Mouse (Mus musculus) neural tube, embryonic 11.5 days (tissue): ENCODE measurements around the gene Ankrd44. TPM values are rescaled to one million over a fixed set of nuclear protein-coding genes. Genes with fewer than 3 reads are reported as not detected.

Source experiments
- ATAC-seq: fragments of 200-750 bp; cut with Nextera tagmentation; 2 replicates; pipeline ENCODE4 v1.8.0; 2017; ENCODE audit warnings: moderate number of reproducible peaks, mild to moderate bottlenecking, moderate TSS enrichment, moderate library complexity; ENCODE audit not compliant: insufficient read depth, low FRiP score, low TSS enrichment
- DNase-seq: peaks from one replicate; pipeline ENCODE4 v3.0.0-alpha.2; 2015; ENCODE audit warnings: low spot score
- H3K27ac ChIP-seq: fragments of 300-500 bp; sonication (generic); 2 replicates; pipeline ENCODE4 v1.5.1; 2014; ENCODE audit warnings: low read depth, mild to moderate bottlenecking, low read length
- H3K27me3 ChIP-seq: fragments of 300-500 bp; sonication (generic); 2 replicates; pipeline ENCODE4 v1.6.1; 2014; ENCODE audit warnings: mild to moderate bottlenecking, low read length, mixed read lengths; ENCODE audit not compliant: control insufficient read depth, insufficient read depth
- H3K36me3 ChIP-seq: fragments of 300-500 bp; sonication (generic); 2 replicates; pipeline ENCODE4 v1.6.1; 2014; ENCODE audit warnings: mild to moderate bottlenecking, low read length, moderate library complexity, mixed read lengths; ENCODE audit not compliant: control insufficient read depth, insufficient read depth
- H3K4me1 ChIP-seq: fragments of 300-500 bp; sonication (generic); 2 replicates; pipeline ENCODE4 v1.6.1; 2014; ENCODE audit warnings: low read length, mixed read lengths; ENCODE audit not compliant: control insufficient read depth, insufficient read depth
- H3K4me2 ChIP-seq: fragments of 300-500 bp; sonication (generic); 2 replicates; pipeline ENCODE4 v1.6.1; 2014; ENCODE audit warnings: low read depth, mild to moderate bottlenecking, moderate library complexity
- H3K4me3 ChIP-seq: fragments of 300-500 bp; sonication (generic); 2 replicates; pipeline ENCODE4 v1.5.1; 2014; ENCODE audit warnings: low read depth, low read length
- H3K9ac ChIP-seq: fragments of 300-500 bp; sonication (generic); 2 replicates; pipeline ENCODE4 v1.6.1; 2014; ENCODE audit warnings: mild to moderate bottlenecking, low read length
- H3K9me3 ChIP-seq: fragments of 300-500 bp; sonication (generic); 2 replicates; pipeline ENCODE4 v1.6.1; 2016; ENCODE audit warnings: low read length; ENCODE audit not compliant: control insufficient read depth
- WGBS: fragments of 180-500 bp; shearing (Covaris S2); extraction: QIAGEN DNeasy Blood & Tissue Kit; methylation state at CpG from one replicate; pipeline ENCODE4 v1.1.7; 2014; 5-methylcytosine and 5-hydroxymethylcytosine counted together
- polyA plus RNA-seq: library from polyadenylated mRNA; unstranded; fragments of >200 nt; fragmentation: Nextera tagmentation; extraction: Ambion mirVana; gene quantifications from 2 replicates; pipeline ENCODE4 v1.2.1, GENCODE M21; 2014

The Ankrd44 gene
- polyA plus RNA-seq, 1 experiment from 2014 or later = 13.3 TPM

- DNase-seq (no peak), ATAC-seq (no peak)
- H3K4me1 ChIP-seq = no peaks in the 10 kb centered on the region
- H3K9ac ChIP-seq = no peak overlapping the region
- no peaks in the 10 kb centered on the region for H3K36me3 ChIP-seq
- no peak overlapping the region for H3K4me3 ChIP-seq
- no peaks in the 10 kb centered on the region for H3K9me3 ChIP-seq
- H3K4me2 ChIP-seq = no peak overlapping the region
- no peak overlapping the region for H3K27ac ChIP-seq
- no peaks in the 10 kb centered on the region for H3K27me3 ChIP-seq
- 94% methylated on average over 1 of the region's 1 CpGs for WGBS
These were observed 54.9 kb downstream of the Ankrd44 start for GRCm38 (mm10) chr1:54871321-54871720.

DNA sequence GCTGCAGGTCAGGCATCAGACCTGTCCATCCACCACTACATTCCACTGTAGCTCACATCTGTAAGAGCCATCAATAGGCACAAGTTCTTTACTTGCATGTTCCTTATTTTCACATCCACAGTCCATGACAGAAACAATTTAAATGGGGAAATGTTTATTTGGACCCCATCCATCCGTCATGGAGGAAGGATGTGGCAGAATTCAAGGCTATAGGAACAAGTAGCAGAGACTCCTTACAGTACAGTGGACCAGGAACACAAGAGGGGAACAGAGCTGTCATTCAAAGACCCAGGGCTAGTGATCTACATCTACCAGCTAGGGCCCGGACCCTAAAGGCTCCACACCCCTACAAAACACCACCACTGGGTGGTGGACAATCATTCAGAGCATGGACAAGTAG, 55.6 kb downstream of the Ankrd44 start:
- no peak for DNase-seq
- H3K27me3 ChIP-seq = no peaks in the 10 kb centered on the region
- ATAC-seq = no peak
- no peaks in the 10 kb centered on the region for H3K36me3 ChIP-seq
- WGBS = 66% methylated on average over 2 of the region's 2 CpGs
- H3K4me2 ChIP-seq = no peak overlapping the region
- H3K4me1 ChIP-seq = no peaks in the 10 kb centered on the region
- no peaks in the 10 kb centered on the region for H3K9me3 ChIP-seq
- H3K27ac ChIP-seq = no peak overlapping the region
- H3K9ac ChIP-seq = no peak overlapping the region
- H3K4me3 ChIP-seq = no peak overlapping the region

- H3K4me2 ChIP-seq = no peak overlapping the region
- no peaks in the 10 kb centered on the region for H3K36me3 ChIP-seq
- WGBS = 49% methylated on average over 4 of the region's 4 CpGs
- no peak overlapping the region for H3K4me3 ChIP-seq
- H3K9me3 ChIP-seq = no peaks in the 10 kb centered on the region
- no peaks in the 10 kb centered on the region for H3K4me1 ChIP-seq
- H3K27ac ChIP-seq = no peak overlapping the region
- H3K27me3 ChIP-seq = no peaks in the 10 kb centered on the region
- ATAC-seq (no peak), DNase-seq (no peak)
- no peak overlapping the region for H3K9ac ChIP-seq
These were observed 59.0 kb downstream of the Ankrd44 start for GRCm38 (mm10) chr1:54867226-54867625.

GRCm38 (mm10) chr1:54866131-54866530, 60.1 kb downstream of the Ankrd44 start:
- no peaks in the 10 kb centered on the region for H3K27me3 ChIP-seq
- no peaks in the 10 kb centered on the region for H3K4me1 ChIP-seq
- ATAC-seq = no peak
- 80% methylated on average over 3 of the region's 3 CpGs for WGBS
- H3K27ac ChIP-seq = no peak overlapping the region
- no peaks in the 10 kb centered on the region for H3K36me3 ChIP-seq
- H3K4me2 ChIP-seq = no peak overlapping the region
- H3K9me3 ChIP-seq = no peaks in the 10 kb centered on the region
- no peak overlapping the region for H3K9ac ChIP-seq
- H3K4me3 ChIP-seq = no peak overlapping the region
- DNase-seq = no peak

DNA sequence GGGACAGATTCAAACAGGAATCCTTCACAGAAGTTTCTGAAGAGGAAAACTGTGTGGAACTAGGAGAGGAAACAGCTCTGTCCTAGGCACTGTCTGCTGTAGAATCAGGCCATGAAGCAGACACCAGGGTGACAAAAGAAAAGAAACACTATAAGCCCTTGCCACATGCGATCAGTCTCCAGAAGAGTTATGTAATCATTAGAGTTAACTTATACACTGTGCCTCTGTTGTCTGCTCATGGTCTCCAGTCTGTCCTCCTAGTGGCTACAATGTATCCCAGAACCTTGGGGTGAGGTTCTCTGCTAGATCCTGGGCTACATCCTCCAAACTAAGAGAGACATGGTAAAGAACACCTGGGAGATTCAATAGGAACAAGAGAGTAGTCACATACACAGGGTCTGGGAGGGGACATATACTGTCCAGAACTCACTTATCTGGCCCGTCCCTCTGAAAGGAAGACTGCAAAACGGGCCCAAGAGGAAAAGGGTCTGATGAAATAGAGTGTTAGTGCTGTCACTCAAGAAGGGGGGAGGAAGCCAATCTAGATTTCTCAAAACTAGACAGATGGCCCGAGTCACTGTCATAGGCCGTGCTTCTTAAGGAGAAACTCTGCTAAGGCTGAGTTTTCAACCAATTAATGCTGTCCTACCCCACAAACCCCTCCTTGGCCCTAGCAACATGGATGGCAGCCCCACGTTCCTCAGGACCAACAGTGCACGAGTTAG, 61.1 kb downstream of the Ankrd44 start:
- WGBS = 81% methylated on average over 7 of the region's 7 CpGs
- no peaks in the 10 kb centered on the region for H3K4me1 ChIP-seq
- no peak overlapping the region for H3K4me2 ChIP-seq
- no peak overlapping the region for H3K9ac ChIP-seq
- no peaks in the 10 kb centered on the region for H3K36me3 ChIP-seq
- DNase-seq = no peak
- H3K27ac ChIP-seq = no peak overlapping the region
- H3K27me3 ChIP-seq = no peaks in the 10 kb centered on the region
- H3K9me3 ChIP-seq = no peaks in the 10 kb centered on the region
- no peak overlapping the region for H3K4me3 ChIP-seq
- ATAC-seq = no peak

GRCm38 (mm10) chr1:54860361-54860760, 65.8 kb downstream of the Ankrd44 start:
- ATAC-seq (no peak), DNase-seq (no peak)
- Histone ChIP-seq H3K27ac (no peak overlapping the region), H3K4me2 (no peak overlapping the region), H3K27me3 (no peaks in the 10 kb centered on the region), H3K9ac (no peak overlapping the region), H3K4me1 (no peaks in the 10 kb centered on the region), H3K9me3 (no peaks in the 10 kb centered on the region), H3K4me3 (no peak overlapping the region), H3K36me3 (no peaks in the 10 kb centered on the region)
- WGBS = 83% methylated on average over 5 of the region's 5 CpGs

DNA sequence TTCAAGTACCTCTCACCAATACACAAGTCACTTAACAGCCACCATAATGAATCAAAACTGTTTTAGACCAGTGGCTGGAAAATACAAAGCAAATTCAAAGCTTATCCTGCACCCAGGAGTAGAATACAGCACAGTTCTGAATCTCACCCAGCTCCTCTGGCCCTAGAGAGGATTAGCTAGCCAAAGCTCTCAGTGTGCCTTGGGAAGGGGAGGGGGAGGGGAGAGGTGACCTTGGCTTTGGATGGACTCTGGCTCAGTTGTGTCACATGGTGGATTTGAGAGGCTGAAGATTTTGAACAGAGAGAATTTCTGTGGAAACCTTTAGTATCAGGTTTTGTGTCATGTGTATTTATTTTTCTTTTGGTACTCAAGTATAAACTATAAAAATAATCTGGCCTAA, 66.3 kb downstream of the Ankrd44 start:
- Histone ChIP-seq H3K9me3 (no peaks in the 10 kb centered on the region), H3K27ac (no peak overlapping the region), H3K9ac (no peak overlapping the region), H3K4me2 (no peak overlapping the region), H3K4me1 (no peaks in the 10 kb centered on the region), H3K27me3 (no peaks in the 10 kb centered on the region), H3K36me3 (no peaks in the 10 kb centered on the region), H3K4me3 (no peak overlapping the region)
- no peak for DNase-seq
- ATAC-seq = no peak

DNA sequence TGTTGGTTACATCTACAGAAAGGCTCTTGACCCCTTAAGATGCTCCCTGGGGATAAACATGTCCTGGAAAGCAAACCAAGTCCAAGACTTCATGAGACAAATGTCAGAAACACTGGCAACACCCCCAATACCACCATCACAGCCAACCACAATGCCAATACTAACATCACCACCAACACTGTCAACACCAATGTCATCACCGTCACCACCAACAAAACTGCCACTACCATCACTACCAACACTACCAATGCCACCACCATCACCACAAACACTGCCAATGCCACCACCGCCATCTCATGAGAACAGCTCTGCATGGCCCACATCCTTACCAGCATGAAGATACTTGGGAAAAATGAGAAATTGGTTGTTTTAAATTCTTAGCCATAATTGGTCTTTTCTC, 67.3 kb downstream of the Ankrd44 start:
- H3K4me2 ChIP-seq = no peak overlapping the region
- H3K27ac ChIP-seq = no peak overlapping the region
- 96% methylated on average over 2 of the region's 2 CpGs for WGBS
- H3K27me3 ChIP-seq = no peaks in the 10 kb centered on the region
- H3K4me1 ChIP-seq = no peaks in the 10 kb centered on the region
- H3K4me3 ChIP-seq = no peak overlapping the region
- DNase-seq = no peak
- no peaks in the 10 kb centered on the region for H3K36me3 ChIP-seq
- H3K9ac ChIP-seq = no peak overlapping the region
- no peak for ATAC-seq
- no peaks in the 10 kb centered on the region for H3K9me3 ChIP-seq

DNA sequence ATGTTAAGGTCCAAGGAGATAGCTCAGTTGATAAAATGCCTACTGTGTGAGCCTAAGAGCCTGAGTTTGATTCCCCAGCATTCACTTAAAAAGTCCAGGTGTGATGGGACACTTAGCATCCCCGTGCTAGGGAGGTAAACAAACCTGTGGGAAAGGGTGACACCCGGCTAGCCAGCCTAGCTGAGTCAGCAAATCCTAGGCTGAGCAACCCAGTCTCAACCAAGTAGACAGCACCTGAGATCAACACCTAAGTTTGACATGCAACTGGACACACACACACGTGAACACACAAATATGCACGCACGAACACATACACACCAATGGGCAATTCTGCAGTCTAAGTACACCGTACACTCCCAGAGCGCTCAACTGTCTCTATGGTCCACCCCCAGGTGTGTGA, 69.7 kb downstream of the Ankrd44 start:
- H3K4me3 ChIP-seq = no peak overlapping the region
- WGBS = 95% methylated on average over 7 of the region's 7 CpGs
- H3K4me2 ChIP-seq = no peak overlapping the region
- DNase-seq = no peak
- H3K4me1 ChIP-seq = no peaks in the 10 kb centered on the region; the same call in 1 of the 2 replicates
- no peaks in the 10 kb centered on the region for H3K36me3 ChIP-seq
- no peak overlapping the region for H3K9ac ChIP-seq
- no peak overlapping the region for H3K27ac ChIP-seq
- ATAC-seq = no peak
- no peaks in the 10 kb centered on the region for H3K9me3 ChIP-seq
- no peaks in the 10 kb centered on the region for H3K27me3 ChIP-seq
